Mouse (Mus musculus) right cerebral cortex, postnatal 4 days (tissue): ENCODE measurements around the gene Nop16.
"Not testable (repeated sequence)": the region's sequence is repeated elsewhere in the genome, so short reads cannot be mapped to it uniquely, and the experiment has no call there.

ENCODE experiments used
- DNase-seq: peaks from one replicate; pipeline ENCODE4 v3.0.0-alpha.2; 2022

Nop16 gene

DNA sequence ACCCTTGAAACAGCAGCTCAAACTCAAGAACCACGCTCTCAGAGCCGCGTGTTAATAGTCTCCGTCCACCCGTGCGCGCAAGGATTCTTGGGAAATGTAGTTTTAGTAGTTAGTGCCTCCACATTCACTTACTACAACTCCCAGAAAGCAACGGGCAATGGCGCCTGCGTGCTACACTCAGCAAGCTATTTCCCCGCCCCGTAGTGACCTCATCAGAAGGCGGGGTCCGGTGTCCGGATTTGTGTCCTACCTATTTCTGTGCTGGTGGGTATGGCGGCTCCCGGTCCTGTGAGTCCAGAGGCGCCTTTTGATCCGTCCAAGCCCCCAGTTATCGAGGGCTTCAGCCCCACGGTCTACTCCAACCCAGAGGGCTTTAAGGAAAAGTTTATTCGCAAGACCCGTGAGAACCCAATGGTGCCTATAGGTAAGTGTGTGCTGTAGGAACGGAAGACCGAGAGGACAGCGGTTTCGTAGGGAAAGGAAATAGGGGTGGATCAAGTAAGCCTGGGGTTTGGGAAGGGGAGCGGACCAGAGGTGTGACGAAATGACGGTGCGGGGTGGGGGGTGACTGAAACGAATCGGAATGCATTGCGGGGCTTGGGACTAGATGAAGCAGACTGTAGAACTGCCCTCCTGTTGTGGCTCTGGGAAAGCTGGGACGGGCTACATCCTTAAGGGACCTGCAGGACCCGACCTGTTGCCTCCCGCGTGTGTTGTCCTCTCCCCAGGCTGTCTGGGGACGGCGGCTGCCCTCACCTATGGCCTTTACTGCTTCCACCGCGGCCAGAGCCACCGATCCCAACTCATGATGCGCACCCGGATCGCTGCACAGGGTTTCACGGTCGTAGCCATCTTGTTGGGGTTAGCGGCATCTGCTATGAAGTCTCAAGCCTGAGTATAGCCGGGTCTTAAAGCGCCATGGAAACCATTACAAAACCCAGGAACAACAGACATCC is at the start of gene Nop16, which contains the start of gene Higd2a:
Nop16 (minus strand) TSS at position 95 of the 956 bp plus-strand sequence.
Higd2a (plus strand) TSS at position 212 of the 956 bp plus-strand sequence.
- DNase-seq, result peak; percentile 87

DNA sequence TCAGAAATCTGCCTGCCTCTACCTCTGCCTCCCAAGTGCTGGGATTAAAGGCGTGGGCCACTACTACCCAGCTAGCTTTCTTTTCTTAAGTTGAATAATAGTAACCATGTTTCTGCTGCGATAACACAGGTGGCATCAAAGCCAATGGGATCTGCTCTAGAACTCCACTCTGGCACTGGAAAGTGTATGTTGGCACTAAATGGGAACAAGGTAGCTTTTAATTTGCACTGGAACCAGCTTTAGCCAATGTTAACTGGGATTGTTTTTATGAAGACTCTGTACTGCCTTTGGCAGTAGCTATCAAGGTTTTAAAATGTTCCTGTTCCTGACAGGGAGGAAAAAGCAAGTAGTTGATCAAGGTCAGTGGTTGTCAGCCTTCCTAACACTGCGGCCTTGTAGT is 45.1 kb upstream of the Nop16 start:
- no peak for DNase-seq

DNA sequence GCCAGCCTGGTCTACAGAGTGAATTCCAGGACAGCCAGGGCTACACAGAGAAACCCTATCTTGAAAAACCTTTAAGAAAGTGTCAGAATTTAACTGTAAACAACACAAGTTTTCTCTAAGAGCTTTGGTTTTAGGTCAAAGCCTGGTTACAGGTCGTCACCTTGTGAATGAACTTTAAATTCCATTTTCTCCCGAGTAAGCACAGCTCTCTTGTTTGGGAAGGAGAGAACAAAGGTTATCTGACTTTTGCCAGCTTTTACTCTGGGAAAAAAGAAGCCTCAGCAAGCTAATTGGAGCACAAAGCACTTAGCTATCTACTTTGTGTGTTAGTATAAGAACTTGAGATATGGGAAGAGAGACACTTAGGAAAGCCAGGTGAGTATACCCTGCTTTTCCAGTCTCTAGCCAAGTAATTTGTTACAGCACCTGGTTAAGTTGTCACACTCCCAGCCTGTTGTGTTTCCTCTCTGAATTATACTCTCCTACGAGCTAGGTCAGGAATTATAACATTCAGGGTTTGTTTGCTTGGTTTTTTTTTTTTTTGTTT is 42.9 kb upstream of the Nop16 start:
- no peak for DNase-seq

DNA sequence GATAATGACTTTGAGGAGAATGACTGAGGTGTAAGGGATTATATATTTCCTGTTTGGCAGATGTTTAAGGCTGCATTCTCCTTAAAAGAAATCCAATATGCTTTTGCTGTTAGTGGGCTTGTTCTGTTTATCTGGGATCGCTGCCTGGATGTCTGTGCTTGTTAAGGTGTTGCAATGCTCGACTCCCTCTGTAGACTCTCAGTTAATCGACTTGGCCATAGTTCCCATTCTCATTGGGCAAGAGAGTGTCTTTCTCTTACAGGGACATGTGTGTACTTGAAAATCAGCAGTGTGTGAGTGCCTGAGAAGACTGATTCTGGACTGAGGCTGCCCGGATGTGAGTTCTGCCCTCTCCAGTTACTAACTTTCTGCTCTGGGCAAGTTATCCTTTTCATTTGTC is 39.2 kb upstream of the Nop16 start:
- DNase-seq, result no peak

DNA sequence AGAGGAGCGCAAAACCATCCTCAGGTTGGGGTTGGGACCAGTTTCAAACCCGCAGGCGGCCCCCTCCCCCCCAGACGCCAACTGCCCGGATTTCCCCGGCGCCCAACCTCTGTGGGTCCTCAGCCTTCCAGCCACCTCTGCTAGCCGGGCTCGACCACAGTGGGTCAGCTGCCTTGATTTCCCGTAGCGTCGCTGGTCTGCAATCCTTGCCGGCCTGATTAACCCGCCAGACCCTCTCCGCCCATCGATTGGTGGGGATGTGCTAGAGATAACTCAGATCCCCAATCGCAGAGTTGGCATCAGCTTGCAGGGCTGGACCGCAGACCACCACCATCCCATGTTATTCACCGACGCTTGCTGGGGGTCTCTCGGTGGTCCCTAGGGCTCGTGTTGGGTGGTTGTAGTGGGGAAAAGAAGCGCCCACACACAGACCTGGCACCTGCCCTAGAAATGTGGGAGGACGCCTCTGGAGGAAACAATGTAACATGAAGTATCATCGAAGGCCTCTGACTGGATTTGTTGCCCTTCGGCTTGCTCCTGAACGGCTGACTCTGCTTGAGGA is 32.2 kb upstream of the Nop16 start:
- no peak for DNase-seq

DNA sequence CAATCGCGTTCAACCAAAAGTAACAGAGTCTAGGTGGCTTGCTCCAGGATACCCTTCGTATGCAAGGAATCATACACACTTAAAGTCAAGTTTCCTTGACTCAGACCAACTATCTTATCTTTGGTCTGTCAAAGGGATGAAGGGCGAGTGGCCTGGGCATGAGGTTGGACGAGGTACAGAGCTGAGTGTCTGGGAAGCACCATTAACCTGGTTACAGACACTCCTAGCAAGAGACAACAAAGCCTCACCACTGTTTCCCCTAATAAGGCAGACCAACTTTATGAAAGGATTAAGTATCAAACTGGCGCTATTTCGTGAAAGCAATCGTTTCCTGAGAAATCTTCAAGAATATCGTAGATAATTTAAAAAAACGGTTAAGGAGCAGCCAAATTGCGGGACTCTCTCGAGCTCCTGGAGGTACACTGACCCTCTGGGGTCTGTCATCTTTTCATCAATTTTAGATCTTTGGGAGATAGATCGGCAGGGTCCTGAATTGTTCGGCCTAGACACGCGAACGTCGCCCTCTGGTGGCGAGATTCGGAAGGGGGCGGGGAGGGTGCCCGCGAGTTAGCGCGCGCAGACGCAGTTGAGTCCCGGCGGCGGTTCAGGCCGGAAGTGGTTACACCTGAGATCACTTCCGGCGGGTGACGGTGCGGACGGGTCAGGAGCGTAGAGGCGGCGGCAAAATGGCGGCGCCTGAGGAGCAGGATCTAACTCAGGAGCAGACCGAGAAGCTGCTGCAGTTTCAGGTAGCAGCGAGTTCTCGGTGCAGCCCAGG is 31.5 kb upstream of the Nop16 start, which contains the start of gene Faf2:
Faf2 (plus strand) TSS at position 630 of the 778 bp plus-strand sequence.
- peak; percentile 100 for DNase-seq

DNA sequence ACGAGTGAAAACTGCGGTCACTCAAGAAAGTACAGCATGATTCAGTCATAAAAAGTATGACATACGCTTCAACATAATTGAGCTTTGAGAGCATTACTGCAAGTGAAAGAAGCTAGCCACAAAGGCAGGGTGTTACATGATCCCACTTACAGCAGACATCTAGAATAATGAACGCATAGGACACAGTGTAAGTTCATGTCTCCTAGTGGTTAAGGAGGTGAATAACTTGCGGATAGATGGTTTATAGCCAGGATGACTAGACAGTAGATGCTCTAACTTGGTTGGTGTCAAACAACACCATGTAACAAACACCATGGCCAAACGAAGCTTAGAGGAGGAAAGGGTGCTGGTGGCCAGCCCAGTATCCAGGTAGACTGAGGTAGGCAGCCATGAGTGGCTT is 27.1 kb upstream of the Nop16 start:
- no peak for DNase-seq

DNA sequence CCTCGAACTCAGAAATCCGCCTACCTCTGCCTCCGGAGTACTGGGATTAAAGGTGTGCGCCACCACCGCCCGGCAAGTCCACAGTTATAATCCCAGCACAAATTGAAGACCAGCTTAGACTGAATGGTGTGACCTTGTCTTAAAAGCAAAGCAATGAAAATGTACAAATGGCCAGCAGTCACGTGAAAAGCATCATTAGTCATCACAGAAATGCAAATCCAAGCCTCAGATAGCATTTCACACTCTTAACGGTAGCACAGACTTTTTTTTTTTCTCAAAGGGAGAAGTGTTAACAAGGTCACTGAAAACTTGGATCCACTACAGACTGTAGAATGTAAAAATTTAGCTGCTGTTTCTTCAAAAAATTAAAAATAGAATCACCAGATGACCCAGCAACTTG is 26.4 kb upstream of the Nop16 start:
- no peak for DNase-seq

DNA sequence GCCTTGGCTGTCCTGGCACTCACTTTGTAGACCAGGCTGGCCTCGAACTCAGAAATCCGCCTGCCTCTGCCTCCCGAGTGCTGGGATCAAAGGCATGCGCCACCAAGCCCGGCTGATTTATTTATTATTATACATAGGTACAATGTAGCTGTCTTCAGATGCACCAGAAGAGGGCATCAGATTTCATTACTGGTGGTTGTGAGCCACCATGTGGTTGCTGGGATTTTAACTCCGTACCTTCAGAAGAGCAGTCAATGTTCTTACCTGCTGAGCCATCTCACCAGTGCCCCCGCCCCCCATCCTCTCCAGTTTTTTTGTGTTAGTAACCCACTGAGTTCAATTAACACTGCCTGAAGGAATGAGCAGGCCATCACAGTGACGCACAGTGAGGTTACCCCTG is 23.3 kb upstream of the Nop16 start:
- not testable (repeated sequence) for DNase-seq

DNA sequence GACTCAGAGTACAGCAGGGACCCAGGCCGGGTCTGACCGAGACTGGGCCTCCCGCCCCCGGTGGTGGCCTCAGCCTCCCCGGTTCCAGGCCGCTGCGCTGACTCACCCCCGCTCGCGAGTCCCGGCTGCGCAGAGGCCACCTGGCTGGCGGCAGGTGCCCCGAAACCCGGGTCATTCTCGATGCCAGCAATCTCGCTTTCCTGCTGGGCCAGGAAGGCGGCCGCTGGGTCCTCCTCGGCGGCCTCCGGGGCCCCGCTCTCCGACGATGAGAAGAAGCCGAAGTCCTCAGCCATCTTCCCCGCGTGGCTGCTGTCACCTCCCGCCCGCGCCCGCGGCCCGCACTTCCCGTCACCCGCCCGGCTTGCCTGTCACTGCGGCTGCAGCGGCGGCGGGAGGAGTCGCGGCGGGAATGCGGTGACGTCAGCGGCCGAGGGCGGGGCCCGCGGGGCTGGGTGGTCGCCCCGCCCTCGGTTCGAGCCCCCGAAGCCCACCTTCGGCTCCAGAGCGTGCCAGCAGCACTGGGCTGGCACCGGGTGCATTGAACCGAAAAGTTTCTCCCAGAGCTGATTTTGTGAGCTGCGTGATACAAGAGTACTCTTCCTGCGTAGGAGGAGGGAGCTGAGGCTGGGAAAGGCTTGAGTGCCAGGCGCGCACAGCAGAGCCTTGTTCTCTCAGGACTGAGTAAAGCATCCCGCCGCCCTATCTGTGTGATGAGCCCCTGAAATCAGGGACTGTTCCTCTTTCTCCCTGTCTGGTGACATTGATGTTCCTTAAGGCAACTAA is 21.3 kb upstream of the Nop16 start, which contains the start of gene Cltb:
Cltb (minus strand) TSS at position 373 of the 783 bp plus-strand sequence.
- DNase-seq, result peak; percentile 94

DNA sequence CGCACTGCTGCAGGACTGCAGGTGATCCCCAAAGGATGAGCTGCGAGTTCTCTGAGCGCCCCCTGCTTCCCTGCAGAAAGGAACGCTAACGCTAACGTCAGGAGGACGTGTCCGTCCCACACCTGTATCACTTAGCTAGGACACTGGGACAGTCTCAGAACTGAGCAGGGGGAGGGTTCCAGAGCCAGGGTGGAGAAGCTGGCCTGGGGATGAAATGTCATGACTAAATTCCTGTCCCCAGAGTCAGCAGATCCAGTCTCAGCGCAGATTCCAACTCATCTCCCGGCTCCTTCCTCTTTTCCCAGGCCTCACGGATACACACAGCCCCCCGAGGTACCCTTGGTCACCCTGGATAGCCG is 20.7 kb upstream of the Nop16 start:
- no peak for DNase-seq

DNA sequence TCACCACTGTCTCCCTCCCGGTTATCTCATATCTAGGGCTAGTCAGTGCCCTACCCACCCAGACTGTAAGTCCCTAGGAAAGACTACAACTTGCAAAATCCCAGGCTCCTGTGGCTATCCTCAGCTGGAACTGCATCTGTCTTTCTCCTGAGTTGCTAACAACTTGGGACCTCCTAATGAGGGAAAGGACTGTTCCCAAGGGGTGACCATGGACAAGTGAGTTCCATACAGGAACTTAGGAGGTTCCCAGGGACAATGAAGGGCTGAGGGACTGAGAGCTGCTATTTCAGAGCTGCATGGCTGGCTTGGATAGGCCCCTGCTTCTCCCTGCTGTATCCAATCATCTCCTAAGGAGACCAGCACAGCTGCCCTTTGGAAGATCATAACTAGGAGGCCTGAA is 19.4 kb upstream of the Nop16 start:
- DNase-seq, result no peak

DNA sequence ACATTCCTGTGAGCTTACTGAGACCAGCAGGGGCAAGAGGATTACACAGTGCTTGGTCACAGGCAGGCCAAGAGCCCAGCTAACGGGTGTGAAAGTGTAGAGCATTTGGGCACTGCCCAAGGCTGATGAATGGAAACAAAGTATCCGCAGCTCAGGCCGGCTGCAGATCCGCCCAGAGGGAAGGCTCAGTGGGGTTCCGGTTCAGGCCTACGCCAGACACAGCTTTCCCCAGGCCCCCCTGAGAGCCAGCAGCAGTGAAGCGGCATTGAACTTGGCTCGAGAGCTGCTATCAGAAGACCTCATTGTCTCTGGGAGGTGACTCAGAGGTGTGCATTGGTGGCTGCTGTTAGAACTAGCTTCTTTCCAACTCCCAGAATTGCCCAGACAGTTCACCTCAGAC is 18.8 kb upstream of the Nop16 start:
- no peak for DNase-seq

DNA sequence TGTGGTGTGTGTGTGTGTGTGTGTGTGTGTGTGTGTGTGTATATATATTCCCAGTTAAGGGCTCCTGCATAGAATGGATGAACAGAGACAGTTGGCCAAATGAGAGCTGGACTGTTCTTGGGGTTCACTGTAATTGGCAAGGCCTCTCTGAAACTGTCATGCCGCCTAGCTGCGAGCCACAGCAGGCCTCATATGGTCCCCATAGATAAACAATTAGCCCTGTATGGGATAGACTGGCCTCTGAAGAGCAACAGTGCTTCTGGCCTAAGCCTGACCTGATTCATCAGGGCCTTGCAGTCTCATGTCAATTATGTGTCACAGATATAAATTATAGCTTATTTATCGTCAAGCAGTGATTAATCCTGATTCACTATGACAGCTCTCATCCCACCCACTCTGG is 18.1 kb upstream of the Nop16 start:
- DNase-seq, result no peak

DNA sequence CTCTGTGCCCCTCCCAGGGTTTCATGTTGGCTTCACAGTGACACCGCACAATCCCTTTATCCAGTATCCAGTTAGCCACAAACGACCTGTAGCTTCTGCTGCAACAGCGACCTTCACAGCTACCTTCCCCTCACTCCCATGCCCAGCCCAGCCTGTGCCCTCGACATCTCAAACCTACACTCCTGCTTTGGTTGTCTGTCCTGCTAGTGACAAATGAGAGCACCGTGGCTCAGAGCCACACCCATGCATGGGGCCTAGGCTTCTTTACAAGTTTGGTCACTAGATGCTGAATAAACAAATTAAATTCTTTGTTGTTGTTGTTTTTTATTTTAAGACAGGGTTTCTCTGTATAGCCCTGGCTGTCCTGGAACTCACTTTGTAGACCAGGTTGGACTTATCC is 17.3 kb upstream of the Nop16 start:
- DNase-seq, result no peak

DNA sequence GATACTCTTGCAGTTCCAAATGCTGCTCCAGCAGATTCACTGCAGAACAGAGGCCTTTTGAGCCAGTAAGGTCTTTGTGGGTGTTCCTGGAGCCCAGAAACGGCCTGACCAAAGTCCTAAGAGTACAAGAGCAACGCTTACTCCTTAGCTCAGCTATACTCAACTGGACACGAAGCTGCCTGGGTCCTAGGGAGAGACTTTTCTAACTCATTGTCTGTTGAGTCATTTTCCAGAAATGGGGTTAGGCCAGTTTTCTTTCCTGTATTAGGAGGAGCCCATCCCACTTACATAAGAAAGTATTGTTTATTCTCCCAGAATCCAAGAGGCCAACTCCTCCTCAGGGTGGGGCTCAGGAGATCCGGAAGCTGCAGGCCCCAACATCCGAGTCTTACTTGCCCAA is 15.5 kb upstream of the Nop16 start:
- DNase-seq, result no peak

DNA sequence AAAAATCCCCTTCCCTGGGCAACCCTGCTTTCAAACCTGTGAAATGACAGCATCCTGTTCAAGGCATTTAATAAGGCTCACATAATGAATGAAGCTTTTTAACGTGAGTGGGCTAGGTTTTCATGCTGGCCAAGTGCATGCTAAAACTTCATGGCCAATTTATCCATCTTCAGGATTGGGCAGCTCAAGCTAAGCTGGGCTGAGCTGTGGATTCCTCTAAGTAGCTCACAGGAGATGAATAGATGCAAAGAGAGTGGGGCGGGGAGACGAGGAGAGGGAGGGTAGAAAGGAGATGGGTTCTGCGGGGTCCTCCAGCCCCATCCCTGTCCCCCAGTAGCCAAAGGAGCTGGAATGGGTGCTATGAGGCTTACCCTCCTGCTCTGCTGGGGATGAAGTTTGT is 14.3 kb upstream of the Nop16 start:
- DNase-seq, result no peak

DNA sequence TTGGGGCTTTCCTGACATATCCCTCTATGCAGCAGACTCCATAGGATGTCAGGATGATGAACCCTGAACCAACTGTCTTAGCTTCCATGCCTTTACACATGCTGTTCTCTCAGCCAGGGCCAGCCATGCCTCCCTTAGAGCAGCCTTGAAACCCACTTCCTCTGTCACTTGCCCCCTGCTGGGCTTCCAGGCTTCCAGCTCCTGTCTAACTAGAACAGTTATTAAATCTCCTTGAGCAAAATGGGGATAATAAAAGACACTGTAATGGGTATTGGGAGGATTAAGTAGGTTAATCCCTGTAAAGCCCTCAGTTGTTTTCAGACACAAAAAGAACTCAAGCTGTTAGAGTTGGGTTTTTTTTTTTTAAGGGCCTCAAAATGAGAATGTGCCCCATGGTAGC is 13.6 kb upstream of the Nop16 start:
- no peak for DNase-seq

DNA sequence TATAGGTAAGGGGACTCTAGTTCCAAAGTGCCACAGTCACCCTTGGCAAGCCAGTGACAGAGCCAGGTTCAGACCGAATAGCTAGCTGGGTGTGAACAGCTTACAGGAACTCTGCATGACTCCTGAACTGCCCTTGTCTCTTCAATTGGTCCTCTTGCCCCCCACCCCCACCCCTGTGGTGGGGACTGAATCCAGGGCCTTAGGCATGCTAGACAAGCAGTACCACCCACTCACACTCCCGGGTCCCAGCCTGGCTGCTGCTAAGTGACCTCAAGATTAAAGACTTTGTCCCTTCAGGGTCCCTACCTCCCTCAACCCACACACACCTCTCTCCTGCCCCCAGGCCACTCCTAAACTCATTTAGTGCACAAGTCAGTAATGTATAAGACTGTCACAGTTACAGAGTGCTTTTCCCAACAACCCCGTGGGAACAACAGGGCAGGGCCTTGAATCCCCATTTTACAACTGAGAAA is 12.8 kb upstream of the Nop16 start:
- DNase-seq, result no peak

DNA sequence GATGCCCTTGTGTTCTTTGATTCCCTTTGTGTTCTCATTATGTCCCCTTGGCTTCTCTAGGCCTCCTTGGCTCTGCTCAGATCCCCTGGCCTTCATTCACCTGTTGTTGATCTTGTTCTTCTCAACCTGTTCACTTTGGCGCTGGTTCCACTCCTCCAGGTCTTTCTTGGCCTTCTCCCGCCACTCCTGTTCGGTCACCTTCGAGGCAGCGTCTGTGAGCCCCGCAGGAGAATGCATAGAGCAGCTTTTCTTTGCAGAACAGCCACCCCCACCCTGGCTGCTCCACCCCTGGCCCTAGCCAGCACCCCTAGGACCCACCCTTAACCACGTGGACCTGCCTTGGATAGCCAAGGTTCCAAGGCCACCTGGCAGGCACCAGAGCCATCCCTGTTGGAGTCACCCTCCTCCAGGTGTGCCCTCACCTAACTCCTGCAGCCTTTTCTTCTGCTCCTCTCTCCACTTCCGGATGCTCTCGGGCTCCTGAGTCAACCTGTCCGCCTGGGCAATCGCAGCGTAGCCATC is 8.8 kb upstream of the Nop16 start:
- no peak for DNase-seq

DNA sequence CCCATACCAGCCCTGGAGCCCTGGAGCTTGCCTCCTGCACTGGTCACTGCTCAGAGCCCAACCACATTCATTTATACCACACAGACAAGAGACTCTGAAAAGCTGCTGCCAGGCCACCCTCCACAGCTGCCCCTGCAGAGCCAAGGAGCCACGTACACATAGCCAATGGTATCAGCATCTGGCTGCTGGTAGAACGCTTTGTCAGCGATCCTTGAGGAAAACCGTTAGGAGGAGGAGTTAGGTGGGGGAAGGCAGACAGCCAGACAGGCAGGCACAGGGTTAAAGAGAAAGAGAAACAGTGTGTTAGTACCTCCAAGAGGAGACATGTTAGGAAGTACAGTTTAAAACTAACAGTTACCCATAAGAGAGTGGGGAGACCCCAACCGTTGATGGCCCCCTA is 7.0 kb upstream of the Nop16 start:
- no peak for DNase-seq

DNA sequence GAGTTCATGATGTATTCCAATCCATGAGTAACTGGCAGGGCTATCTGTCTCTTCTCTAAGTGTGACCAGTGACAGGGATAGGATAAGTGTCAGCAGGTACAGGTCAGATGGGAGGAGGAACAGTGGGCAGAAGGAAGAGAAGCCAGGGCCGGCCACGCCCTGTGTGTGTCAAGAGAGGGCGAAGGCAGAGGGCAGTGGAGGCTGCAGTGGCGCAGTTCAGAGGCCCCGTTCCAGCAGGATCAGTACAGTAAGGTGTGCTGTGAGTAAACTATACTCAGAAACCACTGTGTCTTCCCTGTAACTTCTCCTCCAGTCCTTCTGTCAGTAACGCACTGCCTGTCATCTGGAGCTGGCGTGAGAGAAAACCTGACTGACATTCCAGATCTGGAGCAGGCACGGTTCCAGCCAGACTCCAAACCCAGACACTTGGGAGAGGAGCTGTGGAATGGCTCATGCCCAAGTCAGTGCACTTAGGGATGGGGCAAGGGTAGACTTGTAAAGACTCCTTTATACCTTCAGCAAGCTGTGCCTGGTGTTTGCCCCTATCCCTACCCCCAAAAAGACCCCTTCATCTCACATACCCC is 6.3 kb upstream of the Nop16 start:
- DNase-seq, result no peak
